Mouse (Mus musculus) heart, postnatal 0 days (tissue): Measurements from ENCODE around the gene Bcl2l11.

Experiments used
- CTCF ChIP-seq: IDR thresholded peaks from 2 replicates; pipeline ENCODE4 v1.5.1; 2016; ENCODE audit warnings: antibody characterized with exemption, control low read depth, low read depth
- EP300 ChIP-seq: IDR thresholded peaks from 2 replicates; pipeline ENCODE4 v1.6.1; 2016; ENCODE audit warnings: antibody characterized with exemption, low read depth

DNA sequence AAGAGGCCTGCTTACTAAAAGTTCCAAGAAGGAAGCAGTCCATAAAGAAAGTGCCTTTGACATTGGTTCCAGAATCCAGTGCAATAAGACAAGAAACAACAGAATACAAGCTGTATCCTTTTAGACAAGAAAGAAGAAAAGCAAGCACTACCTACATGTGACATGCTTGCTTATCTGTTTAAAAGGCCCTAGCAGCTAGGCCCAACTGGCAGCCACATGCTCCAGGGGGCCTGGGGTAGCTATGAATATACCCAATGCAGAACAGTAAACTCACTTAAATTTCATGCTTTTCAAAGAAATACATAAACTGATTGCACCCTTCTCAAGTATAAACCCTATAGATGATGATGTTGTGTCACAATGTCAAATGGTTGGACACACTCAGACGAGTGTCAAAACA lies 29.8 kb upstream of the Bcl2l11 start:
- no peak for TF ChIP-seq EP300
- no peak for TF ChIP-seq CTCF
